Mouse (Mus musculus) CH12.LX (cell line): Measurements from ENCODE around the gene Tmc3.

ENCODE experiments used
- BHLHE40 ChIP-seq: IDR thresholded peaks from 2 replicates; pipeline ENCODE4 v1.6.1; 2011; ENCODE audit warnings: mild to moderate bottlenecking, low read depth, low read length, improper control_type of control experiment
- CTCF ChIP-seq, 2 experiments: IDR thresholded peaks in 1 of 2; conservative IDR thresholded peaks in 1 of 2; 2 replicates each; pipeline ENCODE4 v1.5.1; 2011 to 2012; ENCODE audit warnings: low read depth in 2 of 2, low read length in 2 of 2, improper control_type of control experiment in 1 of 2, inconsistent platforms in 1 of 2, mild to moderate bottlenecking in 1 of 2, moderate library complexity in 1 of 2
- EP300 ChIP-seq: IDR thresholded peaks from 2 replicates; pipeline ENCODE4 v1.6.1; 2011; ENCODE audit warnings: low read length, improper control_type of control experiment
- NELFE ChIP-seq: IDR thresholded peaks from 2 replicates; pipeline ENCODE4 v1.6.1; 2011; ENCODE audit warnings: low read depth, low read length, improper control_type of control experiment
- POLR2A ChIP-seq: IDR thresholded peaks from 2 replicates; pipeline ENCODE4 v1.6.1; 2011; ENCODE audit warnings: low read depth, mild to moderate bottlenecking, improper control_type of control experiment, low read length
- RCOR1 ChIP-seq: conservative IDR thresholded peaks from 2 replicates; pipeline ENCODE4 v1.6.1; 2012; ENCODE audit warnings: low read depth, mild to moderate bottlenecking, inconsistent platforms, low read length, improper control_type of control experiment
- USF2 ChIP-seq: conservative IDR thresholded peaks from 2 replicates; pipeline ENCODE4 v1.6.1; 2011; ENCODE audit warnings: low read depth, low read length, improper control_type of control experiment

- no peak for TF ChIP-seq CTCF (conservative IDR thresholded peaks at IDR 0.05 in 1 of 2, IDR thresholded peaks at IDR 0.05 in 1 of 2; ENCODE audit: low read depth in 2 of 2, low read length in 2 of 2)
- no peak for TF ChIP-seq POLR2A
- TF ChIP-seq EP300: no peak
- TF ChIP-seq RCOR1: no peak
- no peak for TF ChIP-seq NELFE
- no peak for TF ChIP-seq USF2
- no peak for TF ChIP-seq BHLHE40
These were observed 81.4 kb downstream of the Tmc3 start for GRCm38 (mm10) chr7:83666087-83666595.
